Mouse (Mus musculus) heart, embryonic 10.5 days (tissue): ENCODE measurements at regions not wholly inside any gene's neighbourhood (a gene's known extent, or its start where the extent isn't known, plus 50 kb on each side); places are given as distances from the start of the nearest gene placed in this dataset.

Source experiments
- DNase-seq: peaks from one replicate; pipeline ENCODE4 v3.0.0-alpha.2; 2017; ENCODE audit warnings: low spot score
- H3K27ac ChIP-seq: fragments of 300-500 bp; sonication (generic); 2 replicates; pipeline ENCODE4 v1.5.1; 2016; ENCODE audit warnings: mild to moderate bottlenecking
- H3K27me3 ChIP-seq: fragments of 300-500 bp; sonication (generic); 2 replicates; pipeline ENCODE4 v1.6.1; 2016; ENCODE audit warnings: mild to moderate bottlenecking; ENCODE audit not compliant: poor library complexity, insufficient read depth, severe bottlenecking
- H3K36me3 ChIP-seq: fragments of 300-500 bp; sonication (generic); 2 replicates; pipeline ENCODE4 v1.6.1; 2016; ENCODE audit warnings: mild to moderate bottlenecking, moderate library complexity
- H3K4me1 ChIP-seq: fragments of 300-500 bp; sonication (generic); 2 replicates; pipeline ENCODE4 v1.6.1; 2016; ENCODE audit warnings: mild to moderate bottlenecking
- H3K4me3 ChIP-seq: fragments of 300-500 bp; sonication (generic); 2 replicates; pipeline ENCODE4 v1.5.1; 2016; ENCODE audit warnings: mild to moderate bottlenecking, moderate library complexity
- H3K9me3 ChIP-seq: fragments of 300-500 bp; sonication (generic); 2 replicates; pipeline ENCODE4 v1.6.1; 2016; ENCODE audit warnings: mild to moderate bottlenecking, moderate library complexity
- WGBS: fragments of 180-500 bp; shearing (Covaris S2); methylation state at CpG from one replicate; pipeline ENCODE4 v1.1.7; 2016; 5-methylcytosine and 5-hydroxymethylcytosine counted together

DNA sequence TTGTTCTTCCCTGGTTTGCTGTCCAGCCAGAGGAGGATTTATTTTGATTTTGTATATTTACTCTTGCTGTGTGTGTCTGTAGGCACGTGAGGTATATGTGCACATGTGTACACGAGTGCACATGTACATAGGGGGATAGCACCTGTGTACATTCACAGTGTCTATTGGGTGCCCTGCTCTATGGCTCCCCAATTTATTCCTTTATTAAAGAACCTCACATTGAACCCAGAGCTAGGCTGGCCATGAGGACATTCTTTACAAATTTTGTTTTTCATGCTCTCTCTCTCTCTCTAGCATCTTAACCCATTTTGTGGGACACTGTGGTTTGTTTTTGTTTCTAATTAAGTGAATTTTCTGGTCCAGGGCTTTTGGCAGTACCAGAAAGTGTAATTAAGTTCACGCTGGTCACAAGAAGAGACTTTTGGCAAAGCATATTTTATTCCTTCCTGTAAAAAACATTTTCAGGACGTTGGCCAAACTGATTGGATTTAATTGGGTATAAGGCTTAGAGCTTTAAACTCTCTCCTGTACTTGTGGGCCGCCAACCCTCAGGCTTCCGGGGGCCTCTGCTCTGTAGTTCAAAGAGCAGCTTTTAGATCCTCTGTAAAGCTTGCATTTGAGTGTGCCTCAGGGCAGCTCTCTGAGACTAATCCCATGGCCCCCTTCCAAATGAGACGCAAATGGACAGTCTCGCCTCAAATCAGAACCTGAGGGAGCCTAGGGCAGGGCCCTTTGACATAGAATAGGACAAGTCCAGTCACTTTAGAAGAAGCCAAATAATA lies 365.9 kb downstream of the Sox11 start:
- Histone ChIP-seq H3K27ac (no peak overlapping the region), H3K4me3 (no peak overlapping the region), H3K4me1 (no peaks in the 10 kb centered on the region), H3K27me3 (no peaks in the 10 kb centered on the region), H3K36me3 (no peaks in the 10 kb centered on the region), H3K9me3 (no peaks in the 10 kb centered on the region)
- DNase-seq: no peak
- 73% methylated on average over 8 of the region's 8 CpGs for WGBS

DNA sequence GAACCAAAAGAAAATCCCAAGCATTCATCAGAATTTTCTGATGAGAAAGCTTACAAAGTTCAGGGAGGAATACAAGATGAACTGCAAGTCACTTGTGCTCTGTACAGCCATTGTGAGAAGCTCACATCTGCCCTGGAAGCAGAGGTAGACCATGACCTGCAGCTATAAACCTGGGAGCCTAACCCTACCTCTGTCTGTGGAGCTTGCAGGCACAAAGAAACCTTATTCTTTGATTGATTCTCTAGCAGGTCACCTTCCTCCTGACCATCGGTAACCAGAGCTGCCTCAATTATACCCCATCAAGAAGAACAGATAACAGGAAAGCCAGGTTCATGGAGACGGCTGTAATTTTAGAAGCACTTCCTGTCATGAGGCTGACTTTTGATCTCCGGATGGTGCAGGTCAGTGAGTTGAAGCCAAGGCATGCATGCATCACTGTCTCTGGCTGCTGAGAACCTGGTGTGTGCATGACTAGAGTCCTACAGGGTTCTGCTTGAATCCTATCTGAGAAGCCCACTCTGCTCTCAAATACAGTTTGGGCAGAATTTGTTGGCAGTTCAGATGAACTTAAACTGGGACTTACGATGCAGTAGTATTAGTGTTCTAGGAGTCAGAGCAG lies 369.8 kb downstream of the Sox11 start:
- WGBS: 40% methylated on average over 4 of the region's 4 CpGs
- DNase-seq: no peak
- Histone ChIP-seq H3K4me1 (no peaks in the 10 kb centered on the region), H3K4me3 (no peak overlapping the region), H3K27ac (no peak overlapping the region), H3K9me3 (no peaks in the 10 kb centered on the region), H3K36me3 (no peaks in the 10 kb centered on the region), H3K27me3 (no peaks in the 10 kb centered on the region)

- H3K36me3 ChIP-seq: no peaks in the 10 kb centered on the region
- DNase-seq: no peak
- H3K4me3 ChIP-seq: no peak overlapping the region
- no peaks in the 10 kb centered on the region for H3K27me3 ChIP-seq
- 59% methylated on average over 16 of the region's 16 CpGs for WGBS
- H3K27ac ChIP-seq: no peak overlapping the region
- H3K4me1 ChIP-seq: no peaks in the 10 kb centered on the region
- H3K9me3 ChIP-seq: no peaks in the 10 kb centered on the region
These were observed 375.2 kb downstream of the Sox11 start for GRCm38 (mm10) chr12:26967018-26967737.

- H3K4me3 ChIP-seq: no peak overlapping the region
- H3K9me3 ChIP-seq: no peaks in the 10 kb centered on the region
- H3K4me1 ChIP-seq: no peaks in the 10 kb centered on the region
- H3K36me3 ChIP-seq: no peaks in the 10 kb centered on the region
- no peak for DNase-seq
- no peaks in the 10 kb centered on the region for H3K27me3 ChIP-seq
- no peak overlapping the region for H3K27ac ChIP-seq
These were observed 378.5 kb downstream of the Sox11 start for GRCm38 (mm10) chr12:26963917-26964316.

DNA sequence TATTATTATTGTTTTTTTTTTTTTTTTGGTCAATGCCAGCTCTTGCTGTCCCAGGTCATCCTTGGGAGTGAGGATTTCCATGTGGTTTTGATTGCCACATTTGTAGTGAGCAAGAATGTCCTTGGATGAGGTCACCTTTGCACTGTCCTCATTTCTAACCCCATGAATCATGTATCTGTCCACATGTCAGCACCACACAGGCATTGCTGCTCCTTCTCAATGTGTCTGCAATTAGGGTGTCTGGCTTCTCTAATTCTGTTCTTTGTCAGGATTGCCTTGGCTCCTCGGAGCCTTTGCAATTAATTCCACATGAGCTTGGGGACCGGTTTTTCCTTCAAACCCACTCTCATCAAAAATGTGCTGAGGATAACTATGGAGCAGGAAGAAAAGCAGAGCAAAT lies 402.5 kb downstream of the Sox11 start:
- H3K27me3 ChIP-seq: no peaks in the 10 kb centered on the region
- H3K4me1 ChIP-seq: peaks cover 11% of the 10 kb centered on the region; the same call in 1 of the 2 replicates
- 30% methylated on average over 2 of the region's 2 CpGs for WGBS
- no peak overlapping the region for H3K4me3 ChIP-seq
- no peaks in the 10 kb centered on the region for H3K36me3 ChIP-seq
- no peak for DNase-seq
- no peak overlapping the region for H3K27ac ChIP-seq
- no peaks in the 10 kb centered on the region for H3K9me3 ChIP-seq

DNA sequence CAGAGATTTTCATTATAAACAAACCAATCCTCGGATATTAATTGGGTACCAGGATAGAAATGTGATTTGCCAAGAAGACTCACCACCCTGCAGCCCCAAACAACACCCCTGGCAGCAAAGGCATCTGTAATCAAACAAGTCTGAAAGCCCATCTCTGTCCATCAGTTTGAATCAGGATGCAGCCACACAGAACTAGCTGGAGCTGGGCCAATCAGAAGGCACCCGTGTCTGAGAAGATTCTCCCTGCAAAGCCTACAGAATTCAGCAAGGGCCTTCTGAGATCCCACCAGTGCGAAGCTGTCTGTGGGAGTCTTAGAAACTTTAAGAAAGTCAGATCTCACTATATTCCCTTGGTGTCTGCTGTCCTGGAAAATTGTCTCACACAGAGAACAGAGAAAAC lies 404.5 kb downstream of the Sox11 start:
- Histone ChIP-seq H3K9me3 (no peaks in the 10 kb centered on the region), H3K27me3 (no peaks in the 10 kb centered on the region), H3K36me3 (no peaks in the 10 kb centered on the region), H3K27ac (no peak overlapping the region), H3K4me3 (no peak overlapping the region), H3K4me1 (peaks cover 11% of the 10 kb centered on the region; the same call in 1 of the 2 replicates)
- DNase-seq: no peak
- WGBS: 71% methylated on average over 3 of the region's 3 CpGs

- no peak overlapping the region for H3K4me3 ChIP-seq
- no peaks in the 10 kb centered on the region for H3K9me3 ChIP-seq
- H3K36me3 ChIP-seq: no peaks in the 10 kb centered on the region
- H3K4me1 ChIP-seq: peaks cover 11% of the 10 kb centered on the region; the same call in 1 of the 2 replicates
- no peak overlapping the region for H3K27ac ChIP-seq
- 63% methylated on average over 5 of the region's 5 CpGs for WGBS
- DNase-seq: no peak
- H3K27me3 ChIP-seq: no peaks in the 10 kb centered on the region
These were observed 405.5 kb downstream of the Sox11 start for GRCm38 (mm10) chr12:26936696-26937458.

- H3K36me3 ChIP-seq: no peaks in the 10 kb centered on the region
- no peaks in the 10 kb centered on the region for H3K27me3 ChIP-seq
- H3K27ac ChIP-seq: no peak overlapping the region
- H3K4me3 ChIP-seq: no peak overlapping the region
- DNase-seq: no peak
- 0 out of 2 replicates have a peak, but pooled peaks cover 6% of the 10 kb centered on the region for H3K4me1 ChIP-seq
- no peaks in the 10 kb centered on the region for H3K9me3 ChIP-seq
- WGBS: 78% methylated on average over 7 of the region's 7 CpGs
These were observed 412.1 kb downstream of the Sox11 start for GRCm38 (mm10) chr12:26930155-26930867.

DNA sequence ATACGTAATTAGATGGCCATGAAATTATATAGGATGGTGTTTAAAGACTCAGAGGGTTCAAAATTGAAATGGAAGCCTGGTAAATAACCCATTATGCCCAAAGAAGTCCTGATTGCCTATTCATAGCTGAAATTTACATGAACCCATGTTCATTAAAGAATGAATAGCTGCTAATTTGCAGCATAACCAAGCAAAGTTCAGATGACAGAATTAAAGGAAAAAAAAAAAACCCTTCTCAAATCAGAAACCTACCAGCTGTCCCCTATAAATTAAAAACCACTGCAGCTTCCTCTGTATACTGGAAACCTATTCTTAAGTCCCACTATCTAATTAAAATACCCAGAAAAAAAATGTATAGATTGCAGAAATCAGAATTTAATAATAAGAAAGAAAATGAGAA lies 436.2 kb downstream of the Sox11 start:
- 83% methylated on average over 1 of the region's 1 CpGs for WGBS

DNA sequence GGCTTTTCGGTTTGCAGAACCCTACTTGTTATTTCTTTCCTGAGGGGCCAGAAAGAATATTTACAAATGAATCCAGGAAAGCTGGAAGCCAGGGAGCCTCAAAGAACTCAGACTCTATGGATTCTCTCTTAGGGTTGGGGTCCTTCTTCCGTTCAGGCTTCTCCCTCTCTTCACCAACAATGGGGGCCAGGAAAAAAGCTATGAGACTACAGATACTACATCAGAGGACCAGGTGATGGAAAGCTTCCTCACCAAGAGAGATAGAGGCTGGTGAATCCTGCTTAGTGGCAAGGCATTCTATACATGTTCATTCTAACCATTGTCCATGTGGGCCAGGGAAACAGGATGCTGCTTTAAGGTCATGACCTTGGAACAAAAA lies 434.9 kb downstream of the Cmpk2 start:
- Histone ChIP-seq H3K4me3 (no peak overlapping the region), H3K27ac (no peak overlapping the region), H3K27me3 (no peaks in the 10 kb centered on the region), H3K9me3 (no peaks in the 10 kb centered on the region), H3K36me3 (no peaks in the 10 kb centered on the region), H3K4me1 (peaks cover 8% of the 10 kb centered on the region)
- 50% methylated on average over 2 of the region's 2 CpGs for WGBS
- DNase-seq: no peak

More for the DNA sequence above, 436.2 kb downstream of the Sox11 start:
- DNase-seq: no peak
- peaks cover 8% of the 10 kb centered on the region for H3K4me1 ChIP-seq
- H3K9me3 ChIP-seq: no peaks in the 10 kb centered on the region
- no peak overlapping the region for H3K27ac ChIP-seq
- H3K4me3 ChIP-seq: no peak overlapping the region
- no peaks in the 10 kb centered on the region for H3K36me3 ChIP-seq
- no peaks in the 10 kb centered on the region for H3K27me3 ChIP-seq

GRCm38 (mm10) chr12:26903073-26903893 lies 434.3 kb downstream of the Cmpk2 start:
- peak overlapping the region; percentile 19; the same call in 1 of the 2 replicates for H3K4me3 ChIP-seq
- no peaks in the 10 kb centered on the region for H3K9me3 ChIP-seq
- 0 out of 2 replicates have a peak overlapping the region, but pooled peaks have one; percentile 16 for H3K27ac ChIP-seq
- H3K36me3 ChIP-seq: no peaks in the 10 kb centered on the region
- 39% methylated on average over 23 of the region's 23 CpGs for WGBS
- H3K27me3 ChIP-seq: no peaks in the 10 kb centered on the region
- no peak for DNase-seq
- H3K4me1 ChIP-seq: peaks cover 8% of the 10 kb centered on the region
